Mouse (Mus musculus) R1 (cell line): ENCODE results near the gene Mfge8.
A peak's percentile ranks its signal among the peaks of the same experiment; 100 is the strongest.

Experiments
- DNase-seq: peaks from one replicate; pipeline ENCODE4 v3.0.0-alpha.2; 2018; ENCODE audit warnings: low read depth, low spot score

Mfge8 gene

GRCm38 (mm10) chr7:79130385-79130784, 18.5 kb downstream of the Mfge8 start:
- DNase-seq: no peak

GRCm38 (mm10) chr7:79129883-79130282, 19.0 kb downstream of the Mfge8 start:
- peak; percentile 52 for DNase-seq

GRCm38 (mm10) chr7:79123465-79123864, 25.4 kb downstream of the Mfge8 start:
- DNase-seq: no peak

- DNase-seq: no peak
Measured at GRCm38 (mm10) chr7:79113848-79114247, 35.0 kb downstream of the Mfge8 start.

GRCm38 (mm10) chr7:79096492-79096891, 52.4 kb downstream of the Mfge8 start:
- no peak for DNase-seq

GRCm38 (mm10) chr7:79089111-79089510, 59.7 kb downstream of the Mfge8 start:
- DNase-seq: peak; percentile 78
